Mouse (Mus musculus) left cerebral cortex, postnatal 10 days (tissue): ENCODE measurements at regions not wholly inside any gene's neighbourhood (a gene's known extent, or its start where the extent isn't known, plus 50 kb on each side); places are given as distances from the start of the nearest gene placed in this dataset.

ENCODE experiments used
- DNase-seq, 2 experiments: peaks; one replicate each; pipeline ENCODE4 v3.0.0; 2021 to 2022; ENCODE audit warnings: low spot score in 2 of 2, mixed read lengths in 1 of 2; ENCODE audit errors: extremely low spot score in 1 of 2
- intact Hi-C: fragments of 180-260 bp; cut with DNase I; formaldehyde crosslinking; loops from one replicate; pipeline ENCODE4 v1.15.1; 2025

- no peak for DNase-seq
- intact Hi-C loops = no loop called here
Measured at GRCm38 (mm10) chr10:96905098-96905809, 288.4 kb downstream of the Btg1 start.

DNA sequence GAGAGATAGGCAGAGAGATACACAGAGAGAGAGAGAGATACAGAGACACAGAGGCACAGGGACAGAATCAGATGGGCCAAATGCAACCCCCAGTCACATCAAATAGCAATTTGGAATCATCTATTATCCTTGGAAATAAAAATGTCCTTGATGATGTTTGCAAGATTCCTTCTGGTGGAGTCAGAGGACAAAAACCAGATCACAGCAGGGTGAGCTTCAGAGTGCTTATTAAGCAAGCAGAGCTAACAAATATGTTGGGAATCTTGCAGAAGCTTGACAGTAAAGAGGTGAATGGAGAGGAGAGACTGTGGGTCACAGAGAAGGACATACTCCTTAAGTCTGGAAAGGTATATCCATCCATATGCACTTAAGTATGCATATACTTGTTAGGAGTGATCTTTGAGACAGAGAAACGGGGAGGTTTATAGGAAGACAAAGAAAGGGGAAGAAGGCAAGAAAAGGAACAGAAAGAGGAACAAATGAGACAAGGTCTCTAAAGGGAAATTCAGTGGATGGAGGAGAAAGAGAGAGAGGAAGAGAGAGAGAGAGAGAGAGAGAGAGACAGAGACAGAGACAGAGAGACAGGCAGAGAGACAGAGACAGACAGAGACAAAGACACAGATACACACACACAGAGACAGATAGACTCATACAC is 293.0 kb downstream of the Btg1 start:
- no peak for DNase-seq
- intact Hi-C loops = no loop called here

DNA sequence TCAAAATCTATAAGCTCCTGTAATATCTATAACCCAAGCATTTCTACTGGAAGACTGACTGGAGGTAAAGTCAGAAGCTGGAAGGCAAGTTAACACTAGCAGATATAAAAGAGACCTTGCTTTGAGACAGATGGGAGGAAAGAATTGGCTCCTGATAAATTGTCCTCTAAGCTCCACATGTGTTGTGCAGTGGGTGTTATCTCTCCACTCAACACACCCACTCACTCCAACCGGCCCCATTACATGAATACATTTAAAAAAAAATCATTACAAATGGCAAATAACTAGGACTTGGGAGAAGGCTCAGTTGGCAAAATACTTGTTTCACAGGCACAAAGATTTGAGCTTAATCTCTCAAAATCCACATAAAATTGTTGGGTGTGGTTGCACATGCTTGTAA is 304.4 kb downstream of the Btg1 start:
- no peak for DNase-seq
- intact Hi-C loops = no loop called here

DNA sequence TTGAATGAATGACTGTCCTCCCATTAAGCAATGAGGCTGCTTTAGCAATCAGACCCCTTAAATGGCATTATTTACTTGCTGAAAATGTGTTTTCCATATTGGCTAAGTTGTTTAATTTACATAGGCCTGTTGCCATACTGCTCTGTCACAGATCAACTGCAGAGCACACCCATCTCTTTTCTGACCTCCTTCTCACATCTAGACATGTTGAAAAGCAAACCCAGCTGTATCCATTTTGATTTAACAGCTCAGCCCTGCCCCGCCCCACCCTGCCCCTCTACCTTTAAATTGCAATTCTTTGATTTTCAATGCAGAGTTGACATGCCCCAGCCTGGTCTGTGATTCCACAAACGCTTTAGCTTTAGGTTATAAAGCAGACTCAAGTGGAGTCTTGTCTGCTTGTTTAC is 307.5 kb downstream of the Btg1 start:
- intact Hi-C loops = no loop called here
- no peak for DNase-seq

DNA sequence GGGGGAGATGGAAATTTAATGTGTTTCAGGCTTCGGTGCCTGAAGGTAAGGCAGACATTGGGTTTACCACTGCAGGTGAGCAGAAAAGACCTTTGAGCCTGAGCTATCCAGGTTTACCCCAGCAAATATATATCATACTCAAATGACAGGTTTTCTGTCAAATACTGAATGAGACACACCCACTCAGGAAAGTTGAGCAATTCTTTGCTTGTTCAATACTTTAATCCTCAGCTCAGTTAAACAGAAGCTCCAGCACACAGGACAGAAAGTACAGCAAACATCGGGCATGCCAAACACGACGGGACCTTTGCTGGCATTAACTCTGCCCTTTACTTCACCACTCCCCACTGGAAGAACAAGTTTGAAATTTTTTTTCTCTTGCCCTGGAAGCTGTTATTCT is 307.9 kb downstream of the Btg1 start:
- DNase-seq = no peak
- intact Hi-C loops = no loop called here

DNA sequence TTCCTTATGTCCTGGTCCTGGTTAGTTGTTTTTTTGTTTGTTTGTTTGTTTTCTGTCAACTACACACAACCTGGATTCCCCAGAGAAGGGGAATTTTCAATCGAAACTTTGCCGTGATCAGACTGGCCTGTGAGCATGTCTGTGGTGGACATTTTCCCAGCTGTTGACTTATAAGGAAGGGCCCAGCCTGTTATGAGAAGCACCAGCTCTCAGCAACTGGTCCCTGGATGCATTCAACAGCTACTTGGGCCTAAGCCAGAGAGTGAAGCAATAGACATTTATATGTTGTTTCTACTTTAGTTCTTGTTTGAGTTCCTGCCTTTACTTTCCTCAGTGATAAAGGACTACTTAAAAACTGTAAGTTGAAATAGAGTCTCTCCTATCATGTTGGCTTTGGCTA is 309.0 kb downstream of the Btg1 start:
- intact Hi-C loops = no loop called here
- no peak for DNase-seq

- peak; percentile 29 to 64 for DNase-seq
- intact Hi-C loops = loop anchor here (5.0 to 10.0 kb wide), 3 partner anchors 180 to 800 kb away; partner anchors contain the start of gene Gm5426
Measured at GRCm38 (mm10) chr10:96934661-96935060, 317.9 kb downstream of the Btg1 start.

GRCm38 (mm10) chr10:96940887-96941518 is 324.2 kb downstream of the Btg1 start:
- no peak for DNase-seq
- intact Hi-C loops = loop anchor here (10.0 kb wide), 1 partner anchor 214 kb away; no protein-coding TSS in a partner anchor

DNA sequence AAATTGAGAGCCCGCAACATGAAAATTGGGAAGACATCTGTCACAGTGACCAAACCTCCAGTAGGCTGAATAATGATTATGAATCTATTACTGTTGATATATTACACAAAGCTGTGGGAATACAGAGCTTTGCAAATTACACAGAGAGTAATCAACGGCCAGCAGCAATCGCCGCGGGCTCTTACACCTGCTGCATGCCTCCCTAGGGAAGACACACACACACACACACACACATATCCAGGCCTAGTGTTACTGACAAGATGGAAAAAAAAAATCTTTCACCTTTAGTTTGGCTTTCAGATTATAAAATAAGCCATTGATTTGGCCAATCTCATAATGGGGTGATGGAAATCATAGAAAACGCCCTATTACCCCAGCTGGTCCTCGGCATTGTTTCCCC is 327.4 kb downstream of the Btg1 start:
- DNase-seq = no peak
- intact Hi-C loops = loop anchor here (10.0 kb wide), 1 partner anchor 211 kb away; no protein-coding TSS in a partner anchor

DNA sequence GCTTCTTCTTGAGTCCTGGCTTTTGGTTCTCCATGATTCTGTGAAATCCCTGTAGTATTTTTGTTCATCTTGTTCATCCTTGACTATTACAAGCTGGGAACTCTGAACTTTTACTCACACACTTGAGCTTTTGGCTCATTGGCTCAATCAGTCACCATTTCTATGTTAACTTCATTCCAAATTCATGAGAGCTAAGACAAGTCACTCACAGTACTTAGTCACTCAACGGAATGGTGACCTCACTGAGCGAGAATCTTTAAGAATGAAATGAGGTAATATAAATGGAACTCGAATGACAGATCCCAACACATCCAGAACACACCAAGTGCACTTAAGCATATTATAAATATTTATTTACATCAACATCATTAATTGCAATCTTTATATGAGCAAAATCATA is 331.2 kb downstream of the Btg1 start:
- intact Hi-C loops = loop anchor here (10.0 kb wide), 1 partner anchor 207 kb away; no protein-coding TSS in a partner anchor
- DNase-seq = no peak

GRCm38 (mm10) chr10:96948871-96949270 is 332.1 kb downstream of the Btg1 start:
- intact Hi-C loops = loop anchor here (10.0 kb wide), 1 partner anchor 206 kb away; no protein-coding TSS in a partner anchor
- DNase-seq = peak in 1 of 2 experiments; percentile 23

DNA sequence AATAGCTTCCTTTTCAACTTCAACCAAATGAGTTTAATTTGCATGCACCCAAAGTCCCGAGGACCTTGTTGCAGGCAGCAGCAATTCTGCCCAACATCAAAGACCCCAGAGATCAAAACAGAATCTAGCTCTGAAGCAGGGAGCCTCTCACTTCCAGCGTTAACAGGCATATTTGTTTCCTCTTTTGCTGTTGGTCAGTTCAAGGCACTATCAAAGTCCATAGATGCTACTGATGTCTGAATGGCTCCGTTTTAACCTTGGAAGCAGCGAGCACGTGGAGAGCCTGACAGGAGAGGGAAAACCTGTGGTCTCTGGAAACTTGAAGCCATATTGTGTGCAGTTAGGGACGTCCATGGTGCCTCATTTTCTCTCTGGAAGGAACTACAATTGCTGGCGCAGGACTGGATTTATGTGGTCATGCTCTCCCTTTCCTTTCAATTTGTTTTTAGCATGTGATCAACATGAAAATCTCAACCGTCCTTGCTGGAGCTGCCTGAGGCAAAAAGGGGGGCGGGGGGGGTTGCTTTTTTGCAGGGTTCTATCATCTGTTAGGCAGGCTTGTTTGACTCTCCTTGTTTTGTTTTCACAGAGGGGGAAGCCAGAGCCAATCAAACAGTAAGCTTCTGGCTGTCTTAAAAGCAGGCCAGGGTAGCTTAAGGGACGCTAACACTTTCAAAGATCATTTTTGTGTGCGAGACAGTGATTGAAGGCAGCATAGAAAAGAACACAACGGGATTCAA is 338.4 kb downstream of the Btg1 start:
- DNase-seq = no peak
- intact Hi-C loops = no loop called here

DNA sequence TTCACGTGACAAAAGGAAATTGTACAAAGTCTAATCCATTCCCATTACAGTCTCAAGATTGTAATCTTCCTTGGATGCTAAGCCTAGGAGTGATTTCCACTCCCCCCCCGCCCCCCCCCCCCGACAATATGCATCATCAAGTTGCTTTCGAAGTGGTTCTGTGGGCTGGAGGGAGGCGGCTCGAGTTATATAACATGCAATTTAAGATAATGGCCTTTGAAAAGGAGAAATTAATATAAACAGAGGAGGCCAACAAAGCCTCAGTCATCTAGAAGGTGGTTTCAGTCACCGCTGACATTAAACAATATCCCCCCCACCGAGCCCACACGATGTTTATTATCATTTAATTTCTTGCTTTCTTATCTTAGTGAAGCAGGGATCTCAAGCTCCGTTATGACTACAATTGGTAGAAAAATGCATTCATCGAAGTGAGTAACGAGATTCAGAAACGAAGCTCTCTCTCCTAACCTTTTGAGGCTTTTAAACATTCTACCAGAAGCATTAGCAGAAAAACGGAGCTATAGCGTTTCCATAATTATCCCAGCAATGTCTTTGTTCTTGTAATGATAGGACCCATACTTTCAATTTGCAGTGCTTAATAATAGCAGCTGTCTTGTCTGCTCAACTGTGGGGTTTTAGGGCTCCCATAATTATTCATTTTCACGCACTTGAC is 339.1 kb downstream of the Btg1 start:
- peak in 1 of 2 experiments; percentile 21 for DNase-seq
- intact Hi-C loops = no loop called here

GRCm38 (mm10) chr10:96956449-96956834 is 339.6 kb downstream of the Btg1 start:
- DNase-seq = no peak
- intact Hi-C loops = no loop called here

GRCm38 (mm10) chr10:96957019-96957418 is 340.2 kb downstream of the Btg1 start:
- no peak for DNase-seq
- intact Hi-C loops = no loop called here

- intact Hi-C loops = no loop called here
- DNase-seq = no peak
Measured at GRCm38 (mm10) chr10:96969825-96970224, 353.0 kb downstream of the Btg1 start.

- DNase-seq = no peak
- intact Hi-C loops = no loop called here
Measured at GRCm38 (mm10) chr10:96970737-96971136, 353.9 kb downstream of the Btg1 start.

DNA sequence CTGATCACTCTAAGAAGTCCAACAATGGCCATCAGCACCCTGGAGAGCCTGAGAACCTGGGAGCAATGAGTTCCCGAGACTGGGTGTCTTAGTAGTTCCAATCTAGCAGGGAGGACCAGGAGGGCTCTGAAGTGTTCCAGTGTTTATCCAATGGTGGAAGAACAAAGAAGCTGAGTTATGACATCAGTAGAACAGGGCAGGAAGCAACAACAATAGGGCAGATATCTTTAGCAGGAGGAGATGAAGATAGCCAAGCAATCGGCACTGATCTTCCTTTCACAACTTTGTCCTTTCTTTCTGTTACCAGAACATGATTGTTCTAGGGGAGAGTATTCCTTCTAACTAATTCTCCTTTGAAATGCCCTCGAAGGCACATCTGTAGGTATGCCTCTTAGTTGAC is 355.0 kb downstream of the Btg1 start:
- intact Hi-C loops = no loop called here
- no peak for DNase-seq
